Mouse (Mus musculus) right cerebral cortex, adult 2 months (tissue): Measurements from ENCODE around the gene Ifitm3.
"Not testable (repeated sequence)": the region's sequence is repeated elsewhere in the genome, so short reads cannot be mapped to it uniquely, and the experiment has no call there.

ENCODE experiments used
- DNase-seq, 2 experiments: peaks; one replicate each; pipeline ENCODE4 v3.0.0; 2021 to 2022; ENCODE audit warnings: low spot score in 2 of 2

Gene Ifitm3

DNA sequence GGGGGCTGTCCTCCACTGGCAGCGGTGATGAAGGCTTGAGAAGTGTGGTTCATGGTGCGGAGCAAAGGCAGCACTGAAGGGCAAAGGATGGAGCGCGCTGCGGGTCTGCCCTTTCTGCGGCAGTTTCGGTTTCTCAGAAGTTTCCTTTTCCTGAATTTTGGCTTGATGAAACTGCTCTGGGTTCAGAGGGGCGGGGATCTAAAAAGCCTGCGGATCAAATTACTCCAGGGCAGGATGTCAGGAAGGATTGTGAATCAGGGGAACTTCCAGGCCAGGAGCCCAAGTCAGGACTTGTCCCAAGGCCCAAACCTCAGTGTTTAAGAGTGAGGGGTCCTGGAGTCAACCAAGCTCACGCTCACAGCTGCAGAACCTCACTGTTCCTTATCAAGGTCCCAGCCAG is at the start of gene Ifitm3:
Gene Ifitm3 (minus strand): TSS at position 178 of the 400 bp plus-strand sequence.
- no peak for DNase-seq

DNA sequence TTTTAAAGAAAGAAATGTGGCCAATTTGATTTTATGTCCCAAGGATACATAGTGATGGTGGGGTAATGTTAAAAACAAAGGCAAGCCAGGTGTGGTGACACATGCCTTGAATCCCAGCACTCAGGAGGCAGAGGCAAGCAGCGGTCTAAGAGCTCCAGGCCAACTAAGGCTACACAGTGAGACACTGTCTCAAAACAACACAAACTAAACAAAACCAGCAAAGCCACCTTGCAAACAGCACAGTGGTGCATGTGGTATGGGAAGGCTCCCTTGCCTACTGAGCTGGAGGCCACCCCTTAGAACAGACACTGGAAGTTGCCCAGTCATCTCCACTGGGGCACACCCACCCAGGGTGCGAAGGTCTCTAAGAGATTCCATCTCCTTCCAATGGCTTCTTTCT is 49.4 kb upstream of the Ifitm3 start:
- DNase-seq = no peak

DNA sequence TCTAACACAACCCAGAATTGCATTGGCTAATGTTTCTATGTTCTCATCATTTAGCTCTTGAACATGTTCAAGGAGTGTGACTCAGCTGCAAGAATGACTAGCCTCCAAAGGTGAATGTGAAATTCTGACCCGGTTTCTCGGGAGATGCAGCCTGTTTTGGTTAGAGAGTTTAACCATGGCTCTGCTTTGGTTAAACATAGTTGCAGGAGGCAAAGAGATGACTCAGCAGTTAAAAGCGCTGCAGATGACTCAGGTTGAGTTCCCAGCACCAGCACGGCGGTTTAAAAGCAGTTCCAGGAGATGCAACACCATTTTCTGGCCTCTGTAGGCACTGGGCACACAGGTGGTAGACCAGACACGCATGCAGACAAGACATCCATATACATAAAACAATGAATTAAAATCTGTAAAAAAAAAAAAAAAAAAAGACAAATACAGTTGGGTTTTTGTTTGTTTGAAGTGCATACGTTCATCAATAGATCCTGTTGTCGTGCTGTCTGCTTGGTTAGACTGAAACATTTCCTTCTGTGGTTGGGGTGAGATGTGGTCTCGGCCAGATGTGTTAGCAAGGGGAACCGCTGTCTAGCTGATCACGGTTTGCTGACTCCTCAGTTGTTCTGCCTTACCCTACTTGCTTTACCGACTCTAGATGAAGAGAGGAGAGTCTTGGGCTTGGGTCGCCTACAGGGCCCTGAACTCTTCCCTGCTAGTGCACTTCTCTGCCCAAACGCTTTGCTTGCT is 48.2 kb upstream of the Ifitm3 start:
- DNase-seq = no peak

- no peak for DNase-seq
Measured at GRCm38 (mm10) chr7:141057541-141057940, 47.0 kb upstream of the Ifitm3 start.

- DNase-seq = no peak
Measured at GRCm38 (mm10) chr7:141056976-141057375, 46.4 kb upstream of the Ifitm3 start.

DNA sequence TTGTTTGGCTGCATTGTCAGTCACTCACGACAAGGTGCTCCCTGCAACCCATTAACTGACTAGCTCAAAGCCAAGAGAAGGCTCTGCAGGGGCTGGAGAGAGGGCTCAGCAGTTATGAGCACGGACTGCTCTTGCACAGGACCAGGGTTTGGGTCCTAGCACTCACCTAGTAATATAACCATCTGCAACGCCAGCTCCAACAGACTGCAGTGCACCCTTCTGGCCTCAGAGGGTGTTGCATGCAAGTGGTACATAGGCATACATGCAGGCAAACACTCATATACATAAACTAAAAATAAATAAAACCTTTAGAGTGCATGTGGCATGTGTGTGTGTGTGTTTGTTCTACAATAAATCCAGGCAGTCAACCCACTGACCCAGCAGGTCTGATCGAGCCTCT is 45.2 kb upstream of the Ifitm3 start:
- no peak for DNase-seq

DNA sequence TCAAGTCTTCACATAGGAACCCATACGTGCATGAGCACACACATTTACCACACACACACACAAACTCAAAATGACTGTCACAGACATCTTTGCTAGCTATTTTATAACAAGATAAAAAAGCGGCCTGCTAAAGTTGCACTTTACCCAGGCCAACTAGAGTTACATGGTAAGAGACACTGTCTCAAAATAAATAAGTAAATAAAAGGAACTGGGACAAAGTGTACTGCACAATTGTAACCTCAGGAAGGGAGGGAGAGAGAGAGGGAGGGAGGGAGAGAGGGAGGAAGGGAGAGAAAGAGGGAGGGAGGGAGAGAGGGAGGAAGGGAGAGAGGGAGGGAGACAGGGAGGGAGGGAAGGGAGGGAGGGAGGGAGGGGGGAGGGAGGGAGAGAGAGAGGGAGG is 41.9 kb upstream of the Ifitm3 start:
- DNase-seq = no peak

GRCm38 (mm10) chr7:141052016-141052415 is 41.4 kb upstream of the Ifitm3 start:
- DNase-seq = no peak

DNA sequence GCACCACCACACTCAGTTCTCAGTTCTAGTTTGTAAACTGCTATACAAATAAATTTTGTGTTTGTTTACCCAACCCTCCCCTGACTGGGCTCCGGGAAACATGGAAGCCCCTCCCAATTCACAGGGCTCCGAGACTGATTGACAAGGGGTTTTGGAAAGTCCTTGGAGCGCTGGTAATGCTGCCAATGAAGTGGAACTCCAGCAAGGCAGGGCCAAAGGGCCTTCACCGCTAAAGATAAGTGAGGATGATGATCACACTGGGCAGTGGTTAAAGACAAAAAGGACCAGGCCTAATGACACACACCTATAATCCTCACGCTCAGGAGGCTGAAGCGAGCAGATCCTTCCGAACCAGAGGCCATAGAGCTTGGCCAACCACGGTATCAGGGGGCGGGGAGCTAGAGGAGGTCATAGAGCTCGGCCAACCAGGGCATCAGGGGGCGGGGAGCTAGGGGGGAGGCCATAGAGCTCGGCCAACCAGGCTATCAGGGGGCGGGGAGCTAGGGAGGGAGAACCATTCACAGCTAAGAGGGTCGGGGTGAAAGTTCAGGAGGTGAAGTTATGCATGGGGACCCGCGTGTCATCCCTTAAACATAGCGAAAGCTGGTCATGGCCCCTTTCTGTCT is 40.6 kb upstream of the Ifitm3 start:
- no peak for DNase-seq

DNA sequence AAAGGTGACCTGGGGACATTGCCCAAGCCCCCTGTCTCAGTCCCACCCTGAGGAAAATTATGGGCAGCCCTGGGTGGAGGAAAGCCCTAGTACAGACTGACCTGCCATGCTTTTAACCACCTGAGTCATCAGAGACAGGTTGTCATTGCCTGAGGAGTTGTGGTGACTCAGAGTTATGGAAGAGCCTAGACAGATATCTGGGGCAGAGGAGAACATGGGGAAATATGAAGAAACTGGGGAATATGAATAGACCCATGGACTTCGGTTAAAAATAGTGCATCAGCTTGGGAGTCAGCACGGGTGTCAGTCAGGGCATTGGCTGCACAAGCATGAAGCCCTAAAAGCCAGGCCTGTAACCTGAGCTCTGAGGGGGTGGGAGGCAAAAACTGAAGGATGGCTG is 38.8 kb upstream of the Ifitm3 start:
- DNase-seq = no peak

DNA sequence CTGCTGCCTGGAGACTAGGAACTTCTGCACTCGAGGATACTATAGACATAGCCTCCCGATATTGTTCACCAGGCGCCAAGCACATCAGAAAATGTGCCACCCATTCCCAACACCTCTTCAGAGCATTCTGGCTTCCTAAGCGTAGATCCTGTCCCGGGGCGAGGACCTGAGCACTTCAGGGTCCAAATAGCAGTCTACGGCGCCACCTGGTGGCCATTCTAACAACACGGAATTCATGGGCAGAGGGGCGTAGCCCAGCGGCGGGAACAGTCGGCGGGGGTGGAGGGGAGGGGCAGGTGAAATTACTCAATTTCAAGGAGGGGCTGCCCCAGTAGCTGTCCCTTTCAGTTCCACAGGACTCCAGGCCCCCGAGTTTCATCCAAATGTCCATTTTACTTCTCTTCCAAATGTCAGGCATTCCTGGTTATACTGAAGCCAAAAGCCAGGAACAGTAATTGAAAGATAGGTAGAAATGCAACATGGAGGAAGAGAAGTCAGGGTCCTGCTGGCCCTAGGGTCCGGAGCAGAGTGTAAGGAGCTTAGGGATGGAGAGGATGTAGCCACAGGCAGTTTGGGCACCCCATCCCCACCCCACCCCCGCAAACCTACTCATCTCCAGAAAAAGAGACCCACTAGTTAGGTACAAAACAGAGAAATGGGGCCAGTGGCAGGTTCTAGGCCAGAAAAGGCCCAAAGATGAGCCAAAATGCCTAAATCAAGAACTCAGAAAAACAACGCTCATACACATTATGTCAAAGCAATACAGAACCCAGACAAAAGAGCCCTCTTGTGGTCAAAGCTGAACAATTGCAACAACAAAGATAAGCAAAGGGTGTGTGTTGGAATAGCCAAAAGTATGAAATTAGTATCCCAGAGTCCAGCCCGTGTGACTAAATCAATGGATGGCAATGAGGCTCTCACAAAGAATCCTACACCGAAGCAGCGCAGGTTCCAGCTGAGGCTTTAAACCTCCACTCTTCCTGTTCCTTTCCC is 38.0 kb upstream of the Ifitm3 start:
- peak; percentile 91 to 92 for DNase-seq

GRCm38 (mm10) chr7:141047581-141048225 is 37.1 kb upstream of the Ifitm3 start:
- DNase-seq = peak; percentile 74 to 77

DNA sequence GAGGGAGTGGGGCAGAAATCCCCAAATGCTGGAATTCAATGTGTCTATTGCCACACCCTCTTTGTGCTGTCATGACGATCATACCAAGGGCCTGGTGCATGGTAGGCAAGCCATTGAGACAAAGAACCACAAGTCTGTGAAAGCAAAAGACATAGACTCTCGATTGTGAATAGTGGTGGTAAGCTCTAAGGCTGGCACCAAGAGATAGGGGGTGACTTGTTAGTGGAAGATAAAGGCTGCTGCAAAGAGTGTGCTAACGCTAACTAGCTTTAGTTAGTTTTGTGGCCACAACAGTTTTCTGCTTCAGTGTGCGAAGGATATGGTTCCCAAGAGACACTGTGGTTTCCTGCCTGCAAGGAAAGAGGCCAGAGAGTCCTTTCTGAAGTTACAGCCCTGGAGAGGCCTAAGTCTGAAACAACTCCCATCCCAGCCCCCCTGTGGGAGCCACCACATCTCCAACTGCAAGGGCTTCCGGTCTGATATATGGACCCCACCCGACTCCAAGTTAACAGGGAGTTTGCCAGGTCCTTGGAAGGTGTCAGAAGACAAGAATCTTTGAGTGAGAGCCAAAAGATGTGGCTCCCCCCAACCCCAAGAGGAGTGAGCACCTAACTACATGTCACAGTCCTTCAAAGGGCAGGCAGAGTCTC is 36.5 kb upstream of the Ifitm3 start:
- DNase-seq = no peak

DNA sequence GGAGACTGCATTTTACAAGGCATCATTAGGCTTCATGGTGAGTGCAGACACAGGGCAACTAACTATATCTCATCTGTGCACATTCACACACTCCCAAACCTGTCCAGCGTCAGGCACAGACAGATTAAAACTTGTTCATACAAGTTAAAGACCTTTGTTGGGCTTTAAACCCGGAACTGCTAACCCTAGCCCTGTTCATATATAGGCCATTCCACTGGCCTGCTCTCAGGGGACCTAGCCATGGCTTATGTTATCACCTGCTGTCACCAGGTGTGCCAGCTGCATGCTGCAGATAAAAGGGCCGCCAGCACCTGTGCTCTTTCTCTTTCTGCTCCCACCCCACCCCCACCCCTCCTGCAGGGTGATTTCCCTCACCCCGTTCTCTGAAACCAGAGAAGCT is 32.0 kb upstream of the Ifitm3 start:
- DNase-seq = no peak

- peak in 1 of 2 experiments; percentile 35 for DNase-seq
Measured at GRCm38 (mm10) chr7:141041661-141042060, 31.1 kb upstream of the Ifitm3 start.

DNA sequence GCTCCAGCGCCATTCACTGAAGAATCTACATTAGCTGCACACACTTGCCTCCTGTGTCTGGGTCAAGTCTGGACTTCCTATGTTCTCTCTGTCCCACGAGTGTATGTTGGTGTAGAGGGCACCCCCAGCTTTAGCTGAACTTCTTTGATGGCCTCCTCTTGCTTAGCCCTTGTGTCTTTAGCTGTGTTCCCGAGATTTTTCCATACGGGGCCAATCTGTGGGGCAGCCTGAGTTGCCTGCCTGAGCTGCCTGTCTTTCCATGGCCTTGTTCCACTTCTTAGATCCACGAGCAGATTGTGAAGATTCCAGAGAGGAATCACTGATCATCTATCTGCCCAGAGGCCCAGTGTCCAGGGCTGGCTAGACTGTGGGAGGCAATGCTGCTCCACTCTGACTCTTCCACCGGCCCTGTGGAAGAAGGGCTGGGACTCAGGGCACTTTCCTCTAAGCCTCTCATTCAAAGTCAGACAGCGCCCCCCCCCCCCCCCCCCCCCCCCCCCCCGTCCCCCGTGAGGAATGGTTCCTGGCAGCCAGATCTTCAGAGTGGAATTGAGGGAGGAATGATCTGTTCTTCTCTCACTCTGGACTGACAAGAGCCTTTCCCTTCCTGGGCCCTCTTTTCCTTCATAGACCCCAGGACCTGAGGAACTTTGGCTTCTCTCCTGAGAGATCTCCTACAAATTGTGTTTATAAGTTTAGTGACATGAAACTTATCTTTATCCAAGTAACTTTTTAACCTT is 30.5 kb upstream of the Ifitm3 start:
- DNase-seq = no peak

- DNase-seq = no peak
Measured at GRCm38 (mm10) chr7:141039386-141040107, 29.0 kb upstream of the Ifitm3 start.

GRCm38 (mm10) chr7:141038090-141039032 is 27.8 kb upstream of the Ifitm3 start:
- DNase-seq = no peak

GRCm38 (mm10) chr7:141036624-141037023 is 26.1 kb upstream of the Ifitm3 start:
- not testable (repeated sequence) for DNase-seq
